Mouse (Mus musculus) heart, postnatal 14 days (tissue): Measurements from ENCODE around the gene Gm15557. TPM values are rescaled to one million over a fixed set of nuclear protein-coding genes. Genes with fewer than 3 reads are reported as not detected.
A peak's percentile ranks its signal among the peaks of the same experiment; 100 is the strongest.

Source experiments
- DNase-seq, 2 experiments: peaks; one replicate each; pipeline ENCODE4 v3.0.0; 2021 to 2022
- intact Hi-C: fragments of 180-260 bp; cut with DNase I; formaldehyde crosslinking; loops from one replicate; pipeline ENCODE4 v1.15.1; 2025
- total RNA-seq, 2 experiments: library from RNA; stranded (reverse); gene quantifications; 2 replicates each; pipeline ENCODE4 v1.2.3; 2021

Gm15557 gene
- total RNA-seq, 2 experiments from 2014 or later: not detected

GRCm38 (mm10) chr2:155946499-155946898, 6.0 kb downstream of the Gm15557 start:
- DNase-seq: no peak
- intact Hi-C loops: loop anchor here (1.0 to 10.0 kb wide), 2 partner anchors 98 to 252 kb away; partner anchors contain the start of gene Trpc4ap

- DNase-seq: no peak
- intact Hi-C loops: loop anchor here (10.0 kb wide), 1 partner anchor 253 kb away; the partner anchor contains the start of gene Trpc4ap
These were observed 7.0 kb downstream of the Gm15557 start for GRCm38 (mm10) chr2:155947390-155948002.

DNA sequence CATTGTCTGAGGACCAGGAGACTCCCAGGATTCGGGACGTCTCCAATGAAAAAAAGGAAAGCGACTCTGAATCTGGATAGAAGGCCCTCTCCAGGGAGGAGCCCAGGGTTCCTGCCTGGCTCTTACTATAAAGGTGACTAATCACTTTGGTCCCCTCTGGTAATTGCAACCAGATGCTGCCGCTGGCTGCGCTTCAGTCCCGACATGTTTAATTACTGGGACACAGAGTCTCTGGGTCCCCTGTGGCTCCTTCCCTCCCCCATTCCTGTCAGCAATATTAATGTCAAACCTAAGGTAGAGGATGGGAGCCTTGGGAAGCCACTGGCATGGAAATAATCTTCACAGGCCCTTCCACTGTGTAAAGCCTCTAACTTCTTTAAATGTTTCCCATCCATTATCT, 8.8 kb downstream of the Gm15557 start:
- no peak for DNase-seq
- intact Hi-C loops: loop anchor here (10.0 kb wide), 1 partner anchor 255 kb away; the partner anchor contains the start of gene Trpc4ap

- intact Hi-C loops: no loop called here
- peak; percentile 32 to 62 for DNase-seq
These were observed 11.5 kb downstream of the Gm15557 start for GRCm38 (mm10) chr2:155952006-155952405.

DNA sequence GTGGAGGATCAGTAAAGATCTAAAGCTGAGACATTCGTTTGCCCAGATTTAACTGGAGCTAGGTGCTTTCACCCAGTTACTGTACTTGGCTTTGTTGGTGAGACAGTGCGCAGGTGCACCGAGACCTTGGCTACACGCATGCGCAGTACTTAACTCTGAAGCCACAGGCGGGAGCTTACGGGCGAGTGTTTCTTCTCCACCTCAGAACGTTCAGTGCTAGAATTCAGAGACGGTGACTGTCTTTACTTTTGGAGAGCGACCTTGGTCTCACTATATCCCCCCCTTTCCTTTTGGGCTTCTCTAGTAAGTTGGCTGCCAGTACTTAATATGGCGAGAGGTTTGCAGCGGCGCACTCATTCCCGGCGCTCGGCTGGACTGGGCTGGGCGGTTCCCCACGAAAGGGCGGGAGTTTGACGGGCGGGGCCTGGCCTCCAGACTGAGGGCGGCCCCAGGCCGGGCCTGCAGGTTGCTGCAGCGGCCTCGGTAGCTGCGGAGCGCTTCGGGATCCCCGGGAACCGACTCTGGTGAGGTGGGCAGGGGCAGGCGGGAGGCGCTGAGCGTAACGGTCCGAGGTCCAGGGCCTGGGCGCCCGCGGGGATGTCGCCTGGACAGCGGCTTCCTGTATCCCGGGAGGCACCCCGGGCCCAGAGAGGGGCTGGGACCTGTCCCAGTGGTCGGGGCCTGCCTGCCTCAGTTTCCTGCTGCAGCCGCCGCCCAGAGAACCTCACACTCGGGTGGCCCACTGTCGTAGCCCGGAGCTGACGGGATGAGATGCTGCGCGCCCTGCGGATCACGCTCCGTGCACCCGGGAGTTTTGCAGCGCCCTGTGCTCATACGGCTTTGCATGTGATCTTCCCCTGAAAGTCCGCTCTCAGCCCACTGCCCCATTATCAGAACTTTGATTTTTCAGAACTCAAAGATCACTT, 15.9 kb downstream of the Gm15557 start, which contains the start of gene Cep250:
Gene Cep250, plus strand, starts transcription at position 325 of the 926 bp plus-strand sequence.
- DNase-seq: peak; percentile 91
- intact Hi-C loops: no loop called here

GRCm38 (mm10) chr2:155959981-155960380, 19.5 kb downstream of the Gm15557 start:
- DNase-seq: no peak
- intact Hi-C loops: loop anchor here (5.0 kb wide), 2 partner anchors 182 to 317 kb away; partner anchors contain the start of genes Nfs1 and Romo1

- intact Hi-C loops: loop anchor here (5.0 kb wide), 2 partner anchors 180 to 315 kb away; partner anchors contain the start of genes Nfs1 and Romo1
- no peak for DNase-seq
These were observed 21.3 kb downstream of the Gm15557 start for GRCm38 (mm10) chr2:155961862-155962261.

GRCm38 (mm10) chr2:155962991-155963390, 22.5 kb downstream of the Gm15557 start:
- peak in 1 of 2 experiments; percentile 43 for DNase-seq
- intact Hi-C loops: loop anchor here (5.0 kb wide), 2 partner anchors 179 to 314 kb away; partner anchors contain the start of genes Nfs1 and Romo1

GRCm38 (mm10) chr2:155973348-155973747, 32.8 kb downstream of the Gm15557 start:
- DNase-seq: no peak
- intact Hi-C loops: no loop called here

DNA sequence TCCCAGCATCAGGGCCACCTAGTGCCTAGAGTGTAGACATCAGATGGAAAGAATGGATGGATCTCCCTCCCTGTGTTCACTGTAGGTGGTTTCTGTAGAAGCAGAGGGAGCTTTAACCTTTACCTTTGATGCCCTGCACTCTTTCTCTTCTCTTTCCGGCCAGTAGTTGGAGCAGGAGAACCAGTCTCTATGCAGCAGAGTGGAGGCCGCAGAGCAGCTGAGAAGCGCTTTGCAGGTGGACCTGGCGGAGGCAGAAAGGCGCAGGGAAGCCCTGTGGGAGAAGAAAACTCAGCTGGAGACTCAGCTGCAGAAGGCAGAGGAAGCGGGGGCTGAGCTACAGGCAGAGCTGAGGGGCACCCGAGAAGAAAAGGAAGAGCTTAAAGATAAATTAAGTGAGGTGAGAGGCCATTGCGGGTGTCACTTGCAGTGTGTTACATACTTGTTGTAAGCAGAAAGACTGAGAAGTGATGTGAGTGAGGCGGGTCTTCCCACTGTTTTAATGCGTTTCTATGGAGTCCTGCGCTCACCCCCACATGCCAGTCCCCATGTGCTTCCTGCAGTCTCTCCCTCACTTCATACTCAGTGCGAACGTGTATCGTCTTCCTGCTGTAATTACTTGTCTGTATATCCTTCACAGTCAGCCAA, 33.7 kb downstream of the Gm15557 start:
- DNase-seq: no peak
- intact Hi-C loops: no loop called here

DNA sequence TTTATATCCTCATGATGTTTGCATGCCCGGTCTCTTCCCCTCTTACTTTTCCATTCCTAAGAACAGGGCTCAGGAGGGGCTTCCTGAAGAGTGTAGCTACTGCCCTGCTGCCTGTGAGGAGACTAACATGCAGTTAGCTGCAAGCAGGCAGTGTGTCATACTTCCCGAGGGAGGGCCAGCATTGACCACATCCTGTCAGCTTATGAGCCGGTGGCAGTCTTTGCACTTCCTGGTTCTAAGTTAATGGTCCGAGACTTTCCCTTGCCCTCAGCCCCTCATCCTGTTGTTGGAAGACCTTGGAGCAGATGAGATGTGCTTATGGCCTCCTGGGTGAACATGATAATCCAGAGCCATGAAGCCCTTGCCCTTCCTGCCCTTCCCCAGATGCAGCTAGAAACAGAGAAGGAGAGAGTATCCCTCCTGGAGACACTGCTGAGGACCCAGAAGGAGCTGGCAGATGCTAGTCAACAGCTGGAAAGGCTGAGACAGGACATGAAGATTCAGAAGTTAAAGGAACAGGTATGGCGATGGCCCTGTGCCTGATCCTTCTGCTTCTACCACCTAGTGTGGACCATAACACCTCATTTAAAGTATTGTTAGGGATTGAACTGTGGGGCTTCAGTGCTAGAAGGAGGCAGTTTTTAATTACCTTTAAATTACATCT, 38.9 kb downstream of the Gm15557 start:
- intact Hi-C loops: no loop called here
- DNase-seq: peak; percentile 38 to 46

- DNase-seq: no peak
- intact Hi-C loops: no loop called here
These were observed 45.2 kb downstream of the Gm15557 start for GRCm38 (mm10) chr2:155985776-155986175.

DNA sequence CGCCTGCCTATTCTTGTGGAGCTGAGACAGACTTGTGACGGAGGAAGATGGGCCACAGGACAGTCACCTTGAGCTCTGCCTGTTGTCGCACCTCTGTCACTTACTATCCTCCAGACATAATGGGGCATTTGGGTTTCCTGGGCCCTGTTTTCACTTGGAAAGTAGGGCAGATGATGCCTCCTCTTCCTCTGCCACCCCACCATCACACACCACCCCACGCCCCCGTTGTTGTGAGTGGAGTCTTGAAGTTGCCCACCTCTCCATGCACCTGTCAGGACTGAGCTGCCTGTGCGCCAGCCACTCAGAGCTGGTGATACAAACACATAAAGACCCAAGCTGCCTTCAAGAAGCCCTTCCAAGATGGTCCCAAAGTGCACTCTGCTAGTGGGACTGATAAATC, 46.6 kb downstream of the Gm15557 start:
- no peak for DNase-seq
- intact Hi-C loops: no loop called here

- no peak for DNase-seq
- intact Hi-C loops: no loop called here
These were observed 48.6 kb downstream of the Gm15557 start for GRCm38 (mm10) chr2:155989085-155989484.

- DNase-seq: no peak
- intact Hi-C loops: no loop called here
These were observed 50.6 kb downstream of the Gm15557 start for GRCm38 (mm10) chr2:155991151-155991550.

GRCm38 (mm10) chr2:155991863-155992321, 51.4 kb downstream of the Gm15557 start:
- peak; percentile 65 for DNase-seq
- intact Hi-C loops: no loop called here
